Mouse (Mus musculus): ENCODE data around the gene Snrpd3.

- TF ChIP-seq GATA1 (IDR thresholded peaks at IDR 0.05; ENCODE audit: low read length): no peak
- no peak for TF ChIP-seq TAL1 (IDR thresholded peaks at IDR 0.05; ENCODE audit: low read length)
These were observed 35.1 kb upstream of the Snrpd3 start for GRCm38 (mm10) chr10:75482271-75482670.

All from erythroblast, embryonic 14.5 days (primary cell).